Mouse (Mus musculus) frontal cortex, postnatal 36 days (tissue): ENCODE measurements around the gene Cyp2c29.
"Not testable (repeated sequence)": the region's sequence is repeated elsewhere in the genome, so short reads cannot be mapped to it uniquely, and the experiment has no call there.

ENCODE experiments used
- DNase-seq, 2 experiments: peaks; one replicate each; pipeline ENCODE4 v3.0.0; 2022; ENCODE audit warnings: low spot score in 2 of 2

The Cyp2c29 gene

DNA sequence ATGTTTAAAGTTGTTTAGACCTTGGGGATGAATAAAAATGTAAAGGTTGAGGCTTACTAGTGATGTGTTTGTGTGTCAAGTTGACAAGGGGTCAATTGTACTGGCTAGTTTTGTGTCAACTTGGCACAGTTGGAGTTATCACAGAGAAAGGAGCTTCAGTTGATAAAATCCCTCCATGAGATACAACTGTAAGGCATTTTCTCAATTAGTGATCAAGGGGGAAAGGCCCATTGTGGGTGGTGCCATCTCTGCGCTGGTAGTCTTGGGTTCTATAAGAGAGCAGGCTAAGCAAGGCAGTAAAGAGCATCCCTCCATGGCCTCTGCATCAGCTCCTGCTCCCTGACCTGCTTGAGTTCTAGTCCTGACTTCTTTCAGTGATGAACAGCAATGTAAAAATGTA lies at the start of gene Cyp2c29:
TSS of gene Cyp2c29 (plus strand) at position 301 of the 400 bp plus-strand sequence.
- DNase-seq, result not testable (repeated sequence)

DNA sequence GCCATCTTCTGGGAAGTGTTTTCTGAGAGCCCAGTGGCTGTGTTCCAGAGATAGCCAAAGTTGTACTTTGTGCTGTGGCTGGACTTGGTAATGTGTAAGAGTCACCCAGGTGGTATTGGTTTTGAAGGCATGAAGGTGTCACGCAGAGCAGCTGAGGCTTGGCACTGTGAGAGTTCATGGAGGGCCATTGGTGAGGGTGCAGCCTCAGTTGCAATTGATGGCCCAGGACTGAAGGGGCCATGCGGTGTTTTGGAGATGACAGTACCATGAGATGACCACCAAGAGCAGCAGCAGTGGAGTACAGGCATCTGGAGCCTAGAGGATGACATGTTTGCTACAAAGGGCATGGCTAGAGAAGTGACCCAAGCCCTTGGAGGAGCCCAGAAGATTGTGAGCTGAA lies 2.2 kb upstream of the Cyp2c29 start:
- not testable (repeated sequence) for DNase-seq

DNA sequence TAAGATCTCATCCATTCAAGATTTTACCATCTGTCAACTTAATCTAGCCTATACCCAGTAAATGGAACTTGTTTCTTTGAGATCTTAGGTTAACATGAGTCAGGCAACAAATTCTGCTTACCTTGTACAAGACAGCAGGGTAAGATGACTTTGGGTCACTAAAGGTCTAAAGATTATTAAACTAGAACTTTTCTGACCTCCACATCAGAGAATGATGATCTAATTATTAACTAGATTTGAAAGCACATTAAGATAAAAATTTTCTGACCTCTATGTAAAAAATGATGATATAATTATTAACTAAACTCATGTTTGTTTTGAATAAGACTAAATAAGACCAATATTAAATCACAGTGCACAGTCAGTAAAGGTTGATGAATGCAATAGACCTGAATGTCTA lies 13.6 kb downstream of the Cyp2c29 start:
- DNase-seq, result no peak

DNA sequence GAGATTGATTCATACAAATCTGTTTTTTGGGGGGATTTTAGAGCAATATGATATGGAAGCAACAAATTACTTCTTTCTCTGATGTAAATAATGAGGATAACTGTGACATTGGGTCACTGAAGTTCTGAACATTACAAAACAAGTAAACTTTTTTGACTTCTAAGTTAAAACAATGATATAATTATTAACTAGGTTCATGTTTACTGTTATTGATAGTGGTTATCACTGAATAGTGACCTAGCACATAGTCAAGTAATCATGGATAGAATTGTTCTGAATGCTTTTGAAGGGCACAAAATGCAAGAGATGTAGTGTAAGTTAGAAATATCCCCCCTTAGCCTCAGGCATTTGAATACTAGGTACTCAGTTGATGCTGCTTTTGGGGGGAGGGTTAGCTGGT lies 16.4 kb downstream of the Cyp2c29 start:
- DNase-seq, result no peak

DNA sequence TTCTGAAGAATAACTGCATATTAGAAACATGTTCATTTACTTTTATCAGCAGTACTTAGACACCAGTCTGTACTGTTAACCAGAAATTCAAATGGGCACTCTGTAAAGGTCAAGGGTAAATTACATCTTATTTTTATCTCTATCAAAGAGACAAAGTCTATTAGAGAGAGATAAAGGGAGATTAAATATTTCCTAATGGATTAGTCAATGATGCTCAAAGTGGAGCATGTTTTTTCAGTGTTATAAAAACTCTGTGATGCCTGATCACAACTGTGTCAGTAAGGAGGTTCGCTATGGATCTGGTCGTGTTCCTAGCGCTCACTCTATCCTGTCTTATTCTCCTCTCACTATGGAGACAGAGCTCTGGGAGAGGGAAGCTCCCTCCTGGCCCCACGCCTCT lies 17.6 kb downstream of the Cyp2c29 start:
- no peak for DNase-seq

DNA sequence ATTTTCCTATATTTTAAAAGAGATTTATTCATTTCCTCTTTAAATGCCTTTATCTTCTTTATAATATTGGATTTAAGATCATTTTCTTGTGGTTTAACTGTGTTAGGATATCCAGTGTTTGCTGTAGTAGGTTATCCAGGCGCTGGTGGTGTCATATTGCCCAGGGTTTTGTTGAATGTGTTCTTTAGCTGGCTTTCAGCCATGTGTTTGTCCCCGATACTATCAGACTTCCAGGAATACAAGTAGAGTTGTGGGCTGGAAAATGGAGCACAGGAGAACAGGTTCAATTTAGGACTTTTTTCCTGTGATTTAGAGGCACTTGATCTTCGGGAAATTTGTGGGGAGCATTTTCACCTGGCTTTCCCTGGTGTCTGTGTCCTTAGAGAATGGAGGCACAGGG lies 19.8 kb downstream of the Cyp2c29 start:
- DNase-seq, result no peak
